Mouse (Mus musculus) lung, embryonic 14.5 days (tissue): Measurements from ENCODE around the gene Shank2. TPM values are rescaled to one million over a fixed set of nuclear protein-coding genes. Genes with fewer than 3 reads are reported as not detected.

Experiments used
- ATAC-seq: fragments of 200-750 bp; cut with Nextera tagmentation; 2 replicates; pipeline ENCODE4 v1.8.0; 2017; ENCODE audit warnings: mild to moderate bottlenecking, moderate TSS enrichment, moderate library complexity; ENCODE audit not compliant: insufficient read depth
- DNase-seq: peaks from one replicate; pipeline ENCODE4 v3.0.0-alpha.2; 2015
- H3K27ac ChIP-seq: fragments of 300-500 bp; sonication (generic); 2 replicates; pipeline ENCODE4 v1.5.1; 2014; ENCODE audit warnings: low read depth, mild to moderate bottlenecking, moderate library complexity
- H3K27me3 ChIP-seq: fragments of 300-500 bp; sonication (generic); 2 replicates; pipeline ENCODE4 v1.6.1; 2014; ENCODE audit warnings: low read length, control low read depth; ENCODE audit not compliant: insufficient read depth
- H3K36me3 ChIP-seq: fragments of 300-500 bp; sonication (generic); 2 replicates; pipeline ENCODE4 v1.6.1; 2014; ENCODE audit warnings: control low read depth; ENCODE audit not compliant: insufficient read depth
- H3K4me1 ChIP-seq: fragments of 300-500 bp; sonication (generic); 2 replicates; pipeline ENCODE4 v1.6.1; 2014; ENCODE audit warnings: antibody characterized with exemption, control low read depth; ENCODE audit not compliant: insufficient read depth
- H3K4me2 ChIP-seq: fragments of 300-500 bp; sonication (generic); 2 replicates; pipeline ENCODE4 v1.6.1; 2014; ENCODE audit warnings: mild to moderate bottlenecking
- H3K4me3 ChIP-seq: fragments of 300-500 bp; sonication (generic); 2 replicates; pipeline ENCODE4 v1.5.1; 2014; ENCODE audit warnings: low read depth, low read length
- H3K9ac ChIP-seq: fragments of 300-500 bp; sonication (generic); 2 replicates; pipeline ENCODE4 v1.6.1; 2014
- H3K9me3 ChIP-seq: fragments of 300-500 bp; sonication (generic); 2 replicates; pipeline ENCODE4 v1.6.1; 2016; ENCODE audit warnings: low read depth, low read length, control low read depth
- CTCF ChIP-seq: IDR thresholded peaks from 2 replicates; pipeline ENCODE4 v1.5.1; 2016; ENCODE audit warnings: antibody characterized with exemption, low read depth
- WGBS: fragments of 180-500 bp; shearing (Covaris S2); extraction: QIAGEN DNeasy Blood & Tissue Kit; methylation state at CpG from one replicate; pipeline ENCODE4 v1.1.7; 2014; 5-methylcytosine and 5-hydroxymethylcytosine counted together
- polyA plus RNA-seq: library from polyadenylated mRNA; unstranded; fragments of >200 nt; fragmentation: Nextera tagmentation; extraction: Ambion mirVana; gene quantifications from 2 replicates; pipeline ENCODE4 v1.2.1, GENCODE M21; 2014

The Shank2 gene
- polyA plus RNA-seq, 1 experiment from 2014 or later, result 2.1 TPM

DNA sequence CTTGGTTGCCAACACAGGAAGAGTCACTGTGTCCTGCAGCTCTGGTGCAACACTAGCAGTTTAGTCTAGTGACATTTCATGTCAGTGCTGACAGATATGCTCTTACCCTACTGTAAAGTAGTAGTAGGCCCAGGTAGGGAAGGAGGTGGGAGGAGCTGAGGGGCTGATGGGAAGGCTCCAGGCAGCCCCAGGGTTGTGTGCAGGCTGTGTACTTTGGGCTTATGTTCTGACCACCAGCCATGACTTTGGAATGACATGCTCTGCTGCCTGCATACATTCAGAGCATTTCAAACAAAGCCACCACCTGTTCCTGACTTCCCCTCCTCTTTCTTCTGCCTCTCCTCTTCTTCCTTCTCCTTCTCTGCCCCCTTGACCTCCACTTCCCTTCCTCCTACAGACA is 211.0 kb downstream of the Shank2 start:
- H3K4me3 ChIP-seq, result no peak overlapping the region
- no peak for TF ChIP-seq CTCF
- no peaks in the 10 kb centered on the region for H3K36me3 ChIP-seq
- DNase-seq, result no peak
- ATAC-seq, result no peak
- no peak overlapping the region for H3K4me2 ChIP-seq
- H3K4me1 ChIP-seq, result no peaks in the 10 kb centered on the region
- H3K27ac ChIP-seq, result no peak overlapping the region
- no peaks in the 10 kb centered on the region for H3K9me3 ChIP-seq
- H3K27me3 ChIP-seq, result no peaks in the 10 kb centered on the region
- H3K9ac ChIP-seq, result no peak overlapping the region

DNA sequence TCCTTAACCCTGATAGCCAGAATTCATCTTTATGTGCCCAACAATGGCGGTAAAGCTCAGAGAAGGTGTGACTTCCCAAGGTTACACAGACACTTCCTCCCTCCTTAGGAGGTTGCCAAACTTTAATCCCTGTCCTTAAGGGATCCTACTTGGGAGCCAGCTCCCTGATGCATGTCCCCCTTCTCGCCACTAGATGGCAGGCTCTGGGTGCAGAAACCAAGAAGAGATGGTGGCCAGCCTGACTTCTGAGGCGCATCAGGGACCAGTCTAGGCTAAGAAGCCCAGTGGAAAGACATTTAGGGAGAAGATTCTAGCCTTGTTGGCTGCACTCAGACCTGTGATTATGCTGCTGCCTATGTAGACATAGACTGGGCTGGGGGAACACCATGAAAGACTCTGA is 215.5 kb downstream of the Shank2 start:
- 3% methylated on average over 3 of the region's 3 CpGs for WGBS
- no peaks in the 10 kb centered on the region for H3K27me3 ChIP-seq
- H3K36me3 ChIP-seq, result no peaks in the 10 kb centered on the region
- H3K4me1 ChIP-seq, result no peaks in the 10 kb centered on the region
- no peak; the same call in 1 of the 2 replicates for ATAC-seq
- peak; percentile 86 for DNase-seq
- no peak overlapping the region for H3K9ac ChIP-seq
- no peak overlapping the region for H3K4me3 ChIP-seq
- no peak overlapping the region for H3K27ac ChIP-seq
- peak; percentile 96 for TF ChIP-seq CTCF
- H3K9me3 ChIP-seq, result no peaks in the 10 kb centered on the region
- no peak overlapping the region for H3K4me2 ChIP-seq

DNA sequence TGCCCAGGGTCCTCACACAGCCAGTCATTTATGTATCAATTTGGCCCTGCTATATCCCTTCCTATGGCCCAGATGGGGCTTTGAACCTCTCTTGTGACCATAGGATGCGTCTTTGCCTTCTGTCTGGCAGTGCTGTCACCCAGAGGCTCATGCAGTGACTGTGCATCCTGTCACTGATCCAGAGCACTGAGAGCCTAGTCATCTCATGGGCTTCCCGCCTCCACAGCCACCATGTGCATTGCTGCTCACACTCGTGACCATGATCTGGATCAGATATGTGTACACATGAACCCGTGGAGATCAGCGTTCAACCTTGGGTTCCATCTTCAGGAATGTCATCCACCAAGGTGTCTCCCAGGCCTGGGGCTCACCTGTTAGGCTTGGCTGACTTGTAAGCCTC is 227.0 kb downstream of the Shank2 start:
- Histone ChIP-seq H3K4me3 (no peak overlapping the region), H3K27ac (no peak overlapping the region), H3K4me2 (no peak overlapping the region), H3K4me1 (no peaks in the 10 kb centered on the region), H3K9ac (no peak overlapping the region), H3K36me3 (no peaks in the 10 kb centered on the region), H3K27me3 (no peaks in the 10 kb centered on the region), H3K9me3 (no peaks in the 10 kb centered on the region)
- WGBS, result 79% methylated on average over 5 of the region's 5 CpGs
- ATAC-seq (no peak), DNase-seq (no peak)
- no peak for TF ChIP-seq CTCF

DNA sequence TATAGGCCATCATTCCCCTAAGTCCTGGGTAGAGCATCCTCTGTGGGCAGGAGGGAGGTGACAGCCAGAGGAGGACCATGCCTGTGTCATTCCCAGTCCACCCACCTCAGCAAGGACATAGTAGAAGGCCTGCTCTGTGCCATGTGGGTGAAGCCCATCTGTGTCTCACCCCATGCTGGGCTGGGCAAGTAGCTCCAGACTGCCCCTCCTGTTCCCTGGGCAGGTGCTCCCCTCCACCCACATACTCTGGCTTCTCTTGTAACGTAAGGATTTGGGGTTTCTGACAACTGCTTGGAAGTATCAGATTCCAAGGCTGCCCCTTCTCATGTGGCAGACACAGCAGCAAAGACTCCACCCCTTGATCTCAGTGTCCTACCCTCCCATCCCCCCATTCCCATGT is 227.7 kb downstream of the Shank2 start:
- DNase-seq (no peak), ATAC-seq (no peak)
- H3K36me3 ChIP-seq, result no peaks in the 10 kb centered on the region
- no peak overlapping the region for H3K27ac ChIP-seq
- H3K9me3 ChIP-seq, result no peaks in the 10 kb centered on the region
- WGBS, result 10% methylated on average over 1 of the region's 1 CpGs
- no peak overlapping the region for H3K4me3 ChIP-seq
- H3K4me2 ChIP-seq, result no peak overlapping the region
- H3K9ac ChIP-seq, result no peak overlapping the region
- H3K4me1 ChIP-seq, result no peaks in the 10 kb centered on the region
- no peak for TF ChIP-seq CTCF
- no peaks in the 10 kb centered on the region for H3K27me3 ChIP-seq

DNA sequence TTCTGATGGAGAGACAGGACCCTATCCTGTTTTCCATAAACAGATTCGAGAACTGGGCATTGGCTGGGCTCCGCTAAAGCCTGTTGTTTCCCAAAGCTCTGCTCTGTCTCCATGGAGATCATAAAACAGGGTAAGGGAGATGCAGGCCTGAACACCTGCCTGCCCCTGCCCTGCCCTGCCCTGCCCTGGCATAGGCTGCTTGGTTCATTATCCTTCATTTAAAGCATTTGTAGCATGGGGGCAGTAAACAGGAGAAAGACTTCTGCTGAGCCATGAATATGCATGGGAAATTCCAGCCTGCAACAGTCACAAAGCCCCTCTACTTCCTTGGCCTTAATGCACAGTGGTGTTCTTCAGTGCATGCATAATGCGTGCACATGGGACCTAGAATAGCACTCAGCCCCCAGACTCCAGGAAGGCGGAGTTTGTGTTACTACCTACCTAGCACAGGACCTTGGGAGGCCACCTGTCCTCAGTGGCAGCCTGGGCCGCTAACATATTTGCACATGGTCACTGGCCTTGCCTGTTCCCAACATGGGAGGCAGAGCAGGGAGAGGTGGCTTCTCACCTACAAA is 230.5 kb downstream of the Shank2 start:
- DNase-seq (no peak), ATAC-seq (no peak)
- H3K36me3 ChIP-seq, result no peaks in the 10 kb centered on the region
- H3K4me2 ChIP-seq, result no peak overlapping the region
- no peaks in the 10 kb centered on the region; the same call in 1 of the 2 replicates for H3K4me1 ChIP-seq
- H3K9me3 ChIP-seq, result no peaks in the 10 kb centered on the region
- no peak overlapping the region for H3K9ac ChIP-seq
- TF ChIP-seq CTCF, result no peak
- no peak overlapping the region for H3K27ac ChIP-seq
- WGBS, result 68% methylated on average over 5 of the region's 5 CpGs
- no peaks in the 10 kb centered on the region for H3K27me3 ChIP-seq
- no peak overlapping the region for H3K4me3 ChIP-seq

DNA sequence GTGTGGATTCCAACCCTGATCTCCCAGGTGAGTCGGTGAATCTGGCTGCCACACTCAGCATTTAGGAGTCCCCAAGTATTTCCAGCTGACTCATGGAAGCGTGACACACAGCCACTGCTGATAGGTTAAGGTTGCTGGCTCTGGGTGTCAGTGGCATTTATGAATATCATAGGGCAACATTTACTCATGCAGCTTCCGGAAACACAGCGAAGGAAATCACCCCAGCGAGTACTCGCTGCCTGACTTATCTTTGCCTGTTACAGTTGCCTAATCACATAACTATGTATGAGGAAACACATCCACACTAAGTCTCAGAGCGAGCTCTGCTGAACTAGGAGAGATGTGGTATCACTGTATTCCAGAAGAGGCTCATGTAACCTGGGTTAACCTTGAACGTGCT is 231.8 kb downstream of the Shank2 start:
- Histone ChIP-seq H3K9ac (no peak overlapping the region), H3K9me3 (no peaks in the 10 kb centered on the region), H3K4me3 (no peak overlapping the region), H3K27me3 (no peaks in the 10 kb centered on the region), H3K27ac (no peak overlapping the region), H3K36me3 (no peaks in the 10 kb centered on the region), H3K4me1 (no peaks in the 10 kb centered on the region; the same call in 1 of the 2 replicates), H3K4me2 (no peak overlapping the region)
- 60% methylated on average over 8 of the region's 8 CpGs for WGBS
- ATAC-seq (no peak), DNase-seq (no peak)
- no peak for TF ChIP-seq CTCF

DNA sequence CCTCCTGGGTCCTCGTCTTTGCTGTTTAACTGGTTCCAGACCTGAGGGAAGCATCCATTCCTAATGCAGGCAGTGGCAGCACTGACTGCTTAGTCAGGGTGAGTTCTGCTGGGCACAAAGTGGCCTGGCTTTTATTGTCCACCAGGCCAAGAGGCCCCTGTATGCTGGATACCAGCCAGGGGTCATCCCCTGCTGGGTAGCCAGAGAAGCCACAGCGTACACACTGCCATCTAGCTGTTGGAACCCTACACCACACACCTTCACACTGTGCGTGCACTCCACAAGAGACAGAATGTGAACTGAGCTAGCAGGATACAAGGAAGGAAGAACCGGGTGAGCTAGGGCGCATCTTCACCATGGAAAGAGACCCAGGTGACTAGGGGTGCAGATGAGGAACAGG is 233.1 kb downstream of the Shank2 start:
- H3K27ac ChIP-seq, result no peak overlapping the region
- H3K9me3 ChIP-seq, result no peaks in the 10 kb centered on the region
- no peak overlapping the region for H3K4me2 ChIP-seq
- H3K4me3 ChIP-seq, result no peak overlapping the region
- DNase-seq, result peak; percentile 19
- WGBS, result 50% methylated on average over 5 of the region's 5 CpGs
- H3K36me3 ChIP-seq, result no peaks in the 10 kb centered on the region
- no peaks in the 10 kb centered on the region; the same call in 1 of the 2 replicates for H3K4me1 ChIP-seq
- ATAC-seq, result no peak
- H3K27me3 ChIP-seq, result no peaks in the 10 kb centered on the region
- peak; percentile 47 for TF ChIP-seq CTCF
- H3K9ac ChIP-seq, result no peak overlapping the region

DNA sequence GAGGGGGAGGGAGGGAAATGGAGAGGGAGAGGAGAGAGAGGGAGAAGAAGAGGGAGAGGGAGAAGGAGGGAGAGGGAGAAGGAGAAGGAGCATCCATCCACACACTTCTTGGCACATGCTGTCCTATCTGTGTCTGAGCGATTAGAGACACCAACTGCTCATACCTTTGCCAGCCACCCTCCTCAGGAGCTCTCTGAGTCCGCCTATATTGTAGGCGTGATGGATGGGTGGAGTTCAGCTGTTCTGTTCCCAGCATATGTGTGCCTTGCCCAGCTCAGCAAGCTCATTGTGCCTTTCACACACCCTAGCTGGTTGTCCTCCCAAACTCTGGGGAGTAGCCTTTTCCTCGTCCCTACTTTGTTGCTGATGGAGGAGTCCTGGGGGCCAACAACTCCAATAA is 233.8 kb downstream of the Shank2 start:
- no peak overlapping the region for H3K4me3 ChIP-seq
- no peak for DNase-seq
- H3K27me3 ChIP-seq, result no peaks in the 10 kb centered on the region
- 64% methylated on average over 4 of the region's 4 CpGs for whole genome bisulfite sequencing
- no peak for ATAC-seq
- TF ChIP-seq CTCF, result no peak
- no peak overlapping the region for H3K9ac ChIP-seq
- H3K9me3 ChIP-seq, result no peaks in the 10 kb centered on the region
- H3K27ac ChIP-seq, result no peak overlapping the region
- H3K36me3 ChIP-seq, result no peaks in the 10 kb centered on the region
- no peaks in the 10 kb centered on the region; the same call in 1 of the 2 replicates for H3K4me1 ChIP-seq
- no peak overlapping the region for H3K4me2 ChIP-seq
